Mouse (Mus musculus): ENCODE data around the gene Gabbr2.

Gabbr2 gene

DNA sequence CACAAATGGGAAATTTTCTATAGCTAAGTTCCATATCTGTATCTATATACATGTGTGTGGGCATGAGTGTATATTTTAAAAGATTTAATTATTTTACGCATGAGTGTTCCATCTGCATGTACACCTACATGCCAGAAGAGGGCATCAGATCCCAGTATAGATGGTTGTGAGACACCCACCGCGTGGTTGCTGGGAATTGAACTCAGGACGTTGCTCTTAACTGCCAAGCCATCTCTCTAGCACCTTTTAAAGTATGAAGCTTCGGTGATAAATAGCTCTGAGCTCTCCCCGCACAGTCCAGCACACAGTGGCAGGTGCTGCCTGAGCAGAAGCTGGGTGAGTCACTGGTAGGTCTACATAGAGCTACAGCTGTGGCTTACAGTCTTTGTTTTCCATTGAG, 374.3 kb downstream of the Gabbr2 start:
- no peak for DNase-seq (ENCODE audit: low spot score in 2 of 2)

DNA sequence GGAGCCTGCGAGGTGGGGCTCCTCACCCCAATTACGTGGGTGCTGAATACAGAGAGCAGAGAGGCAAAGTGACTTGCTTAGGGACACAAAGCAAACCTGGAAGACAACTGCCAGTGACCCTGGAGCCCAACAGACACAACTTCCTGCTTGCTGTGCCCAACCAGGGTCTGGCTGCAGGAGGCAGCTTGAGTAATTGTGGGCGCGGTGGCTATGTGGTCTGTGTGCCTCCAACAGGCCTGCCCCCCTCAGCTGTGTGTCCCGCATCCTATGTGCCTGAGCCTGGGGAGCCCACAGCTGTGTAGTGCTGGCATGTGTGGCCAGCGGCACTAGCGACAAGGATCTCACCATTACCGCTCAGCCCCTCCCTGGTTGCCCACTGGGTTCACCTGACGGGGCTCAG, 377.0 kb downstream of the Gabbr2 start:
- no peak for DNase-seq (ENCODE audit: low spot score in 2 of 2)

DNA sequence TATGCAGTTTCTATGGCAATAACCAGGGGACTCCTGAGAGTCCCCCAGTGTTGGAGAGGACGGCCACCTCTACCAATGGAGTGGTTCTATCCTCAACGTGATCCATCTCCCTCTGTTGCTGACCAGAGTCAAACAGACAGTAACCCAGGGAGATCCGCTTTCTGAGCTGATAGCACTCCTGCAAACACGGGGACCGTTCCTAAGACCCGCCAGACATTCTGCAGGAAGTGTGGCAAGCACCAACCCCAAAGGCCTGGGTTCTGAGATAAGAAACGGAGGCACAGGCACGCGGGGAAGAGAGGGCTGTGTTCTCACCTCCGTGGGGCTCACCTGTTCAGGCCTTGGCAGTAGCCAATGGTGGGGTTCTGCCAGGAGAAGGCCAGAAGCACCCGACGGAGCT, 378.1 kb downstream of the Gabbr2 start:
- no peak for DNase-seq (ENCODE audit: low spot score in 2 of 2)

All from right cerebral cortex, postnatal 36 days (tissue).